Mouse (Mus musculus): Measurements from ENCODE around the gene Phospho1. TPM values are rescaled to one million over a fixed set of nuclear protein-coding genes. Genes with fewer than 3 reads are reported as not detected.
A peak's percentile ranks its signal among the peaks of the same experiment; 100 is the strongest.

Gene Phospho1
- polyA plus RNA-seq, 1 experiment from 2014 or later: 0.51 TPM

- 5% methylated on average over 80 of the region's 80 CpGs for WGBS
- no peaks in the 10 kb centered on the region for H3K9me3 ChIP-seq (ENCODE audit: control insufficient read depth, low read length)
- H3K9ac ChIP-seq (ENCODE audit: low read depth, low read length): peak overlapping the region; percentile 38
- no peak for ATAC-seq
- peaks cover 61% of the 10 kb centered on the region for H3K27me3 ChIP-seq (replicated peaks; ENCODE audit: control insufficient read depth, insufficient read depth, low read length)
- no peak overlapping the region for H3K27ac ChIP-seq (ENCODE audit: low read length)
- H3K4me3 ChIP-seq (ENCODE audit: low read length): peak overlapping the region; percentile 39
- peaks cover 34% of the 10 kb centered on the region for H3K4me1 ChIP-seq (ENCODE audit: control insufficient read depth, insufficient read depth, low read length)
- peak overlapping the region; percentile 59 for H3K4me2 ChIP-seq (ENCODE audit: low read depth, low read length)
- no peaks in the 10 kb centered on the region for H3K36me3 ChIP-seq (ENCODE audit: control insufficient read depth, insufficient read depth, low read length)
Measured at GRCm38 (mm10) chr11:95830411-95831275, 6.3 kb downstream of the Phospho1 start.

DNA sequence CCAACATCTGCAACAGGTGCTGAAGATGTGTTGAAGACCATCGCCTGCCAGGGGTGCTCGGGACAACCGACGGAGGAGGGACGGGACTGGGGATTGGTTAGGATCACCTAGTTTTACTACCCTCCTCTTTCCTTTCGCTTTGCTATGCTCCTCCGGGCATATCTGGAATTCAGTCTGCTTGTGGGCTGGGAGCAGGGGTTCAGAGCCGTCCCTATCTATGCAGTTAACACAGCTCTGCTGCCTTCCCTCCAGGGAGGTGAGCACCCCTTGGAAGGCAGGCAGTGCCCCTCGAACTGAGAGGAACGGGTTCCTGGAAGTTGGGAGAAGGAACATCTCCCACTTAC, 6.9 kb downstream of the Phospho1 start:
- Histone ChIP-seq H3K36me3 (ENCODE audit: control insufficient read depth, insufficient read depth, low read length) (no peaks in the 10 kb centered on the region), H3K9me3 (ENCODE audit: control insufficient read depth, low read length) (no peaks in the 10 kb centered on the region), H3K4me2 (ENCODE audit: low read depth, low read length) (peak overlapping the region; percentile 59), H3K27me3 (replicated peaks; ENCODE audit: control insufficient read depth, insufficient read depth, low read length) (peaks cover 61% of the 10 kb centered on the region), H3K4me1 (ENCODE audit: control insufficient read depth, insufficient read depth, low read length) (peaks cover 39% of the 10 kb centered on the region), H3K4me3 (ENCODE audit: low read length) (peak overlapping the region; percentile 39), H3K9ac (ENCODE audit: low read depth, low read length) (peak overlapping the region; percentile 12), H3K27ac (ENCODE audit: low read length) (no peak overlapping the region)
- WGBS: 11% methylated on average over 10 of the region's 10 CpGs
- ATAC-seq: no peak

- Histone ChIP-seq H3K9ac (ENCODE audit: low read depth, low read length) (no peak overlapping the region), H3K27ac (ENCODE audit: low read length) (no peak overlapping the region), H3K4me1 (ENCODE audit: control insufficient read depth, insufficient read depth, low read length) (peaks cover 43% of the 10 kb centered on the region), H3K4me2 (ENCODE audit: low read depth, low read length) (peak overlapping the region; percentile 59), H3K9me3 (ENCODE audit: control insufficient read depth, low read length) (no peaks in the 10 kb centered on the region), H3K4me3 (ENCODE audit: low read length) (peak overlapping the region; percentile 39), H3K27me3 (replicated peaks; ENCODE audit: control insufficient read depth, insufficient read depth, low read length) (peaks cover 61% of the 10 kb centered on the region), H3K36me3 (ENCODE audit: control insufficient read depth, insufficient read depth, low read length) (no peaks in the 10 kb centered on the region)
- ATAC-seq: no peak
- WGBS: 20% methylated on average over 14 of the region's 15 CpGs
Measured at GRCm38 (mm10) chr11:95831641-95832040, 7.3 kb downstream of the Phospho1 start.

DNA sequence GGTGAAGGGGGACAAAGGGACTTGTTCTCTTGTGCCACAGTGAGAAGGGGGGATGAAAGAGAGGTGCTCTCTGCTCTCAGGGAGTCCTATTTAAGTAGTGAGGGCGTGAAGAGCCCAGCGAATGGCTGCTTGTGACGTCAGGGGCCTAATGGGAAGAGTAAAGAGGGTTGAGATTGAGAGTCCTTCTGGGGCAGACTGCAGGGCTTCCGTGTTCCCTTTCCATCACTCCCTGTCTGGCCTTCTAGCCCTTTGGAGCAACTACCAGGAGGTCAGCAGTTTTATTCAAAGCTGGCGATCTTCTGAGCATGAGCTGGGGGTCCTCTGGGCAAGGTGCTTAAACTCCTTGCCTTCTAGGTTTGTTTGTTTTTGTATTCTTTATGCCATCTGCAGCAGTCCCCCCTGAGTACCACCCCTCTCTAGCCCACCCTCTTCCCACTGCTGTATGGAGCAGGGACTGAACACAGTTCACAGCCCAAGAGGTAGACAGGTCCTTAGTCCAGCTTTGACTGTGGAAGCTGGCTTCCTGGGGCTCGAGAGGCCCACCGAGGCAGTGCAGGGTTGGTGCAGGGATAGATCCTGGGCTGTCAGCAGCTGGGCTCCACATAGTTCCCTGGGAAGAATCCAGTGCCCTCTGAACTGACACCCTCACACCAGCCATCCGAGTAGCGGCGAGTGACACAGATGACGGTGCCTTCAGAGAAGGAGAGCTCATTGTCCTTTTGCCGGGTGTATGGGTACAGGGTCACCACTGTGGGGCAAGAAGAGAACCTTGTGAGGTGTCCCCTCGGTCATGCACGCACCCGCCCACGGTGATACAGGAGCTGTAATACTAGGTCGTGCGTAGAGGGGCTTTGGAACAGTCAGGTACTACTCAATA, 8.1 kb downstream of the Phospho1 start:
- Histone ChIP-seq H3K27me3 (replicated peaks; ENCODE audit: control insufficient read depth, insufficient read depth, low read length) (peaks cover 61% of the 10 kb centered on the region), H3K4me3 (ENCODE audit: low read length) (no peak overlapping the region), H3K9me3 (ENCODE audit: control insufficient read depth, low read length) (no peaks in the 10 kb centered on the region), H3K4me2 (ENCODE audit: low read depth, low read length) (no peak overlapping the region), H3K9ac (ENCODE audit: low read depth, low read length) (no peak overlapping the region), H3K4me1 (ENCODE audit: control insufficient read depth, insufficient read depth, low read length) (peaks cover 50% of the 10 kb centered on the region), H3K36me3 (ENCODE audit: control insufficient read depth, insufficient read depth, low read length) (no peaks in the 10 kb centered on the region), H3K27ac (ENCODE audit: low read length) (no peak overlapping the region)
- no peak for ATAC-seq
- 59% methylated on average over 18 of the region's 18 CpGs for WGBS

- Histone ChIP-seq H3K9me3 (ENCODE audit: control insufficient read depth, low read length) (no peaks in the 10 kb centered on the region), H3K36me3 (ENCODE audit: control insufficient read depth, insufficient read depth, low read length) (no peaks in the 10 kb centered on the region), H3K4me3 (ENCODE audit: low read length) (no peak overlapping the region), H3K27ac (ENCODE audit: low read length) (no peak overlapping the region), H3K9ac (ENCODE audit: low read depth, low read length) (no peak overlapping the region), H3K27me3 (replicated peaks; ENCODE audit: control insufficient read depth, insufficient read depth, low read length) (peaks cover 59% of the 10 kb centered on the region), H3K4me2 (ENCODE audit: low read depth, low read length) (0 out of 2 replicates have a peak overlapping the region, but pooled peaks have one; percentile 34), H3K4me1 (ENCODE audit: control insufficient read depth, insufficient read depth, low read length) (peaks cover 53% of the 10 kb centered on the region)
- WGBS: 34% methylated on average over 8 of the region's 8 CpGs
- ATAC-seq: no peak
Measured at GRCm38 (mm10) chr11:95833006-95833570, 8.8 kb downstream of the Phospho1 start.

GRCm38 (mm10) chr11:95833631-95834142, 9.4 kb downstream of the Phospho1 start:
- peak overlapping the region; percentile 1; the same call in 1 of the 2 replicates for H3K4me3 ChIP-seq (ENCODE audit: low read length)
- H3K9me3 ChIP-seq (ENCODE audit: control insufficient read depth, low read length): no peaks in the 10 kb centered on the region
- 17% methylated on average over 18 of the region's 18 CpGs for WGBS
- H3K4me2 ChIP-seq (ENCODE audit: low read depth, low read length): peak overlapping the region; percentile 34
- ATAC-seq: no peak
- peaks cover 53% of the 10 kb centered on the region for H3K4me1 ChIP-seq (ENCODE audit: control insufficient read depth, insufficient read depth, low read length)
- H3K9ac ChIP-seq (ENCODE audit: low read depth, low read length): no peak overlapping the region
- peaks cover 55% of the 10 kb centered on the region for H3K27me3 ChIP-seq (replicated peaks; ENCODE audit: control insufficient read depth, insufficient read depth, low read length)
- no peak overlapping the region for H3K27ac ChIP-seq (ENCODE audit: low read length)
- H3K36me3 ChIP-seq (ENCODE audit: control insufficient read depth, insufficient read depth, low read length): no peaks in the 10 kb centered on the region

- Histone ChIP-seq H3K9me3 (ENCODE audit: control insufficient read depth, low read length) (no peaks in the 10 kb centered on the region), H3K4me3 (ENCODE audit: low read length) (peak overlapping the region; percentile 1; the same call in 1 of the 2 replicates), H3K4me2 (ENCODE audit: low read depth, low read length) (peak overlapping the region; percentile 34), H3K27me3 (replicated peaks; ENCODE audit: control insufficient read depth, insufficient read depth, low read length) (peaks cover 50% of the 10 kb centered on the region), H3K36me3 (ENCODE audit: control insufficient read depth, insufficient read depth, low read length) (no peaks in the 10 kb centered on the region), H3K27ac (ENCODE audit: low read length) (no peak overlapping the region), H3K9ac (ENCODE audit: low read depth, low read length) (no peak overlapping the region), H3K4me1 (ENCODE audit: control insufficient read depth, insufficient read depth, low read length) (peaks cover 53% of the 10 kb centered on the region)
- peak; percentile 10; the same call in 1 of the 2 replicates for ATAC-seq
- WGBS: 11% methylated on average over 19 of the region's 22 CpGs
Measured at GRCm38 (mm10) chr11:95834143-95834667, 9.9 kb downstream of the Phospho1 start.

- 27% methylated on average over 15 of the region's 15 CpGs for WGBS
- Histone ChIP-seq H3K36me3 (ENCODE audit: control insufficient read depth, insufficient read depth, low read length) (no peaks in the 10 kb centered on the region), H3K27ac (ENCODE audit: low read length) (peak overlapping the region; percentile 37; the same call in 1 of the 2 replicates), H3K9ac (ENCODE audit: low read depth, low read length) (0 out of 2 replicates have a peak overlapping the region, but pooled peaks have one; percentile 19), H3K9me3 (ENCODE audit: control insufficient read depth, low read length) (no peaks in the 10 kb centered on the region), H3K27me3 (replicated peaks; ENCODE audit: control insufficient read depth, insufficient read depth, low read length) (peaks cover 44% of the 10 kb centered on the region), H3K4me2 (ENCODE audit: low read depth, low read length) (no peak overlapping the region), H3K4me1 (ENCODE audit: control insufficient read depth, insufficient read depth, low read length) (peaks cover 53% of the 10 kb centered on the region), H3K4me3 (ENCODE audit: low read length) (no peak overlapping the region)
- ATAC-seq: no peak
Measured at GRCm38 (mm10) chr11:95834742-95835710, 10.7 kb downstream of the Phospho1 start.
